Mouse (Mus musculus): ENCODE measurements at regions not wholly inside any gene's neighbourhood (a gene's known extent, or its start where the extent isn't known, plus 50 kb on each side); places are given as distances from the start of the nearest gene placed in this dataset.
A peak's percentile ranks its signal among the peaks of the same experiment; 100 is the strongest.
"Not testable (repeated sequence)": the region's sequence is repeated elsewhere in the genome, so short reads cannot be mapped to it uniquely, and the experiment has no call there.

- no peak for DNase-seq (ENCODE audit: low spot score in 2 of 2)
These were observed 426.2 kb upstream of the Zfp507 start for GRCm38 (mm10) chr7:36229031-36229430.

GRCm38 (mm10) chr7:36224416-36224815, 421.6 kb upstream of the Zfp507 start:
- no peak for DNase-seq (ENCODE audit: low spot score in 2 of 2)

GRCm38 (mm10) chr7:36218386-36218785, 415.6 kb upstream of the Zfp507 start:
- no peak for DNase-seq (ENCODE audit: low spot score in 2 of 2)

DNA sequence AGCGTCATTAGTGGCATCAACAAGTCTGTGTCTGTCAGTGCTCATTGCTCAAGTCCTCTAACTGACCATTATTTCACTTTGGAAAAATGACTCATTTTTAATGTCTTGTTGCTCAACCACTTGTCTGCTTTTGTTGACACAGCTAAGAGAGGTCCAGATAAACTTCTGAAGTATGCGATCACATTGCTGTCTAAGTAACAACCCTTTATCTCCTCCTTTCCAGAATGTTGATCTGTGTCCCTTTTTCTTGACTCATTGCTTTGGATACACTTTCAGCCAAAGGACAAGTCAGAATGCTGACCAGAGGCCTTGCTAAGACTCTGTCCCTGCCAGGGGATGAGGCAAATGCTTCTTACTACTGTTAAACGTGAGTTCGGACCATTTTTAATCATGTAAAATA, 407.2 kb upstream of the Zfp507 start:
- no peak for DNase-seq (ENCODE audit: low spot score in 2 of 2)

GRCm38 (mm10) chr7:36207525-36208260, 404.9 kb upstream of the Zfp507 start:
- DNase-seq (ENCODE audit: low spot score in 2 of 2) = peak in 1 of 2 experiments; percentile 30

DNA sequence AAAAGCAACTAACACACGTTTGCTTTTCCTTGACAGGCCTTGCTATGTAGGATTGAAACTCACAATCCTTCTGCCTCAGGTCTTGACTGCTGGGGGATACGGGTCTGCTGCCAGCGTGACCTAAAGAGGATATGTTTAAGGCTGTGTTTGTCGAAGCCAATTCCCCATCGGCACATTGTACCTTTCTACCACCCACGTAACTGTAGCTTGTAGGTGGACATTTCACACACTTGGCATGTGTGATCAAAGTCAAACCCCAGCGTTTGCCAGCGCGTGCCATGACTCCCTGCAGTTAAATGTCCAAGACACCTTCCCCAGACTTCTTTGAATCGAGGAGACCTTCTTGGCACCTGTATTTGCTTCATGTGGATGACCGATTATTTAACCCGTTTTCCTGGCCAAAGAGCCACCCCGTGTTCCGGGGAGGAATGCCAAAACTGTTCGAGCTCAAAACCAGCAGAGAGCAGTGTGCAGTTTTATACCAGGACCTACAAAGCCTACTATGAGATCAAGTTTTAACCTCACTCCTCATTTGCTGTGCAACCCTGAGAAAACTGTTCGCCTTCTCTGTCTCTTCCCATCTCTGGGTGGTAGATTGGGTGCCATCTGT, 395.4 kb upstream of the Zfp507 start:
- no peak for DNase-seq (ENCODE audit: low spot score in 2 of 2)

DNA sequence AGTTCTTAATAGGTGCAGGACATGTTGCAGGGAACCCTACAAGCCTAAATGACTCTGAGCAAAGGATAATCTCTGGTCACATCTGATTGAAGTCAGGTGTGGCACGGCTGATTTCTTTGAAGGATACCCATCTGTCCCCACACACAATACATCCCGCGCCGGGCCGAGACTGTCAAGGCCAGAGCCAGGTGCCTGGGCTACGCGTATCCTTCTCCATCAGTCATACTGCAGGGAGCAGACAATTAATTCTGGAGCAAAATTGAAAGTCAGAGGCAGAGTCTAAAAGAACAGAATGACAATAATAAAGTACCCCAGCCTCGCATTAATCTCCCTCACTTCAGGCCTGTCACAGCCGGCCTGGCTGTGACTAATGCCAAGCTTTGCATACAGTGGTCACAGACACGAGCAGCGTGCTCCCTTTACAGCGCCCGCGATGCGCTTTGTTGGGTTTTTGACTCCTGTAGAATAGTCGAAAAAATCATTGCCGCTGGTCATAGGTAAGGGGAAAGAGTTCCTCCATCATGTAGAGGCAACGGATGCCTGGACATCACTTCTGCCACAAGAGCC, 393.4 kb upstream of the Zfp507 start:
- no peak for DNase-seq (ENCODE audit: low spot score in 2 of 2)

GRCm38 (mm10) chr7:36192645-36193044, 389.8 kb upstream of the Zfp507 start:
- no peak for DNase-seq (ENCODE audit: low spot score in 2 of 2)

- no peak for DNase-seq (ENCODE audit: low spot score in 2 of 2)
These were observed 375.1 kb upstream of the Zfp507 start for GRCm38 (mm10) chr7:36177947-36178346.

- DNase-seq (ENCODE audit: low spot score in 2 of 2) = no peak
These were observed 372.5 kb upstream of the Zfp507 start for GRCm38 (mm10) chr7:36175296-36175695.

- not testable (repeated sequence) for DNase-seq (ENCODE audit: low spot score in 2 of 2)
These were observed 369.7 kb upstream of the Zfp507 start for GRCm38 (mm10) chr7:36172511-36172910.

GRCm38 (mm10) chr7:36157270-36157945, 354.6 kb upstream of the Zfp507 start:
- no peak for DNase-seq (ENCODE audit: low spot score in 2 of 2)

- no peak for DNase-seq (ENCODE audit: low spot score in 2 of 2)
These were observed 353.8 kb upstream of the Zfp507 start for GRCm38 (mm10) chr7:36156595-36156994.

DNA sequence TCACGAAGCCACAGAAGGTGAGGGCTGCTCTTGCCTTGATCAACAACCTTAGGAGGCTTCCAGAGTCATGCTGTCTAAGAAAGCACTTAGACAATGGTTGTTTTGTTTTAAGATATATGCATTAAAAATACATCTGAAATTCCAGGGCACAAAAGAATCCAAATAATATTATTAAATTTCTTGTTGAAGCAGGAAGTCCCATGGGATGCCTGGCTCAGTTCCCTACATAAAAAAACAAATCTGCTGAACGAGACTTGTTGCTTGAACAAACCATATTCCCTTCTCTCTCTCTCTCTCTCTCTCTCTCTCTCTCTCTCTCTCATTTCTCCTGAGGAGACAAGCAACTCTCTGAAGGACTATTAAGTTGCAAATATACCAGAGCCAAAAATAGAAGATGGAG, 352.8 kb upstream of the Zfp507 start:
- DNase-seq (ENCODE audit: low spot score in 2 of 2) = no peak

DNA sequence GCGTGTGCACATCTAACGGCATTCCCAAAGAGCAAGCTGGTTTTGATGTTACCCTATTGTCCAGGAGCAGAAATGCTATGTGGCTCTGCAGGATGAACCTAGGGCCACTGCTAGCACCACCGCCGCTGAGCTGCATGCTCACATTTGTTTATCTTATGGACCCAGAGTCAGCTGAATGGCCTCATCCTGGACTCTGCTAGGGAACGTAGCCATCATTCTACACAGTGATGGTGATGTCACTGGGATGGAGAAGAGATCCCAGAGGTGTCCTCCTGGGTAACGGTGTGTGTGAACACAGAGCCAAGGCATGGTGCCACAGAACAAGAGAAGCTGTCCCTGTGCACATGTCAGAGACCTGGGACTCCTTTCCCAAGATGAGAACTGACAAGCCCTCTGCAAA, 352.4 kb upstream of the Zfp507 start:
- DNase-seq (ENCODE audit: low spot score in 2 of 2) = no peak

- no peak for DNase-seq (ENCODE audit: low spot score in 2 of 2)
These were observed 348.2 kb upstream of the Zfp507 start for GRCm38 (mm10) chr7:36150871-36151560.

GRCm38 (mm10) chr7:36136571-36136970, 333.8 kb upstream of the Zfp507 start:
- no peak for DNase-seq (ENCODE audit: low spot score in 2 of 2)

- no peak for DNase-seq (ENCODE audit: low spot score in 2 of 2)
These were observed 331.8 kb upstream of the Zfp507 start for GRCm38 (mm10) chr7:36134557-36134956.

DNA sequence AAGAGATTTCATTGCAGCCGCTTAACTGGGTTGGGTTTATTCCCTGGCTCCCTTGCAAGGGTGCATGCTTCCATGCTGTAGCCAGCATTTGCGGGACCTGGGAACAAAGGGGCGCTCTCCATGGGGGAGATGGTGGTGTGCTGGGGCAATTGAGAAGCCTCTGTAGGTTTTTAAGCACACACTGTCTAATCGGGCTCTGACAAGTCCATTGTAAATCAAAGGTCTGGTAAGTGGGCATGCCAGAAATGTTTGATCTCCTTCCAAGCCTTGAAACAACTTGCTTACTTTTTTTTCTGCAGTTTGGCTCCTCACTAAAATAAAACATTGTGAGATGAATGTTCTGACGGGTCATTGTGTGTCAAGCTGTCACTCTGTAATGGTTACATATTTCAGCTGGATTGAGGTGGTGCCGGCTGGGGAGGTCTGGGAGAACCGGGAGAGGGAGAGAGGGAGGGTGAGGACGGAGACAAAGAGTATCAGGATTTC, 330.9 kb upstream of the Zfp507 start:
- peak; percentile 14 to 25 for DNase-seq (ENCODE audit: low spot score in 2 of 2)

DNA sequence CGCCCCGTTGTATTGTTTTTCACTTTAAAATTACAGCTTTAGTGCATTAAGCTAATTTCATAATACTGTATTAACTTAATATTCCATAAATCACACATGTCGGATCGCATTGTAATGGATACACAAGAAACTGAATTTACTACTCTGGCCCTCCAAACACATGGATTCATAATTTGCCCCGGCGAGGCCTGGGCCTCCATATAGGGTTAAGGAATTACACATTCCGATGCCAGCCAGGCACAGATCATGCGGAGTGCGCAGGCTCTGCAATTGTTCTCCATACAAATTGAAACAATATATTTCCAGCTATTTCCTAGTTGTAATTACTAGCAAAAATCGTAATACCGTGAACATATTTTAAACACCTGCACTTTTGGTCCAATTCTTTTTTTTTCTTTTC, 330.2 kb upstream of the Zfp507 start:
- DNase-seq (ENCODE audit: low spot score in 2 of 2) = no peak

DNA sequence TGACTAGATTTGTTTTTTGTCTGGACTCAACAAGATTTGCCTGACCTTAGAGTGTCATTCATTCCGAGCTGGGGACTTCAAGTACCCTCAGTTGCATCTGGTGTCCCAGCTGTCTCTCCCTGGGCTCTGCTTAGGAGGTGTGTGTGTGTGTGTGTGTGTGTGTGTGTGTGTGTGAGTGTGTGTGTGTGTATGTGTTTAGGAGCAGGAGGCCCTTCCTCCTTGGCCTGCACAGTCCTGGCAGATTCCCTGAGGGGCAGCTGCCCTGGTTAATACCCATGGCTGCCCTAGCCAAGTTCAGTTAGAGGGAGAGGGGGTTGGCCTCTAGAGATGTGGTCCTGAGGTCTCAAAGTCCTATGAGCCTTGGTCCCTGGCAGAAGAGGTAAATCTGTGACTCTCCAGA, 329.8 kb upstream of the Zfp507 start:
- no peak for DNase-seq (ENCODE audit: low spot score in 2 of 2)

Data from layer of hippocampus, postnatal 10 days (tissue).